Mouse (Mus musculus) liver, adult (tissue): ENCODE results near the gene Fubp3.

Experiments
- GATA4 ChIP-seq: IDR thresholded peaks from 2 replicates; pipeline ENCODE4 v1.6.1; 2014; ENCODE audit warnings: mild to moderate bottlenecking, low read length; ENCODE audit not compliant: insufficient replicate concordance

Fubp3 gene

GRCm38 (mm10) chr2:31572051-31572914, at the start of gene Fubp3:
Gene Fubp3 (plus strand): TSS chr2:31572651.
- TF ChIP-seq GATA4 = peak; percentile 91; the same call in 1 of the 2 replicates

- no peak for TF ChIP-seq GATA4
These were observed 47.8 kb upstream of the Fubp3 start for GRCm38 (mm10) chr2:31524641-31525040.

- no peak for TF ChIP-seq GATA4
These were observed 46.7 kb upstream of the Fubp3 start for GRCm38 (mm10) chr2:31525778-31526177.

- no peak for TF ChIP-seq GATA4
These were observed 42.2 kb upstream of the Fubp3 start for GRCm38 (mm10) chr2:31530201-31530600.

- TF ChIP-seq GATA4 = no peak
These were observed 35.4 kb upstream of the Fubp3 start for GRCm38 (mm10) chr2:31537054-31537453.

GRCm38 (mm10) chr2:31538745-31539144, 33.7 kb upstream of the Fubp3 start:
- TF ChIP-seq GATA4 = no peak

GRCm38 (mm10) chr2:31541581-31541980, 30.9 kb upstream of the Fubp3 start:
- no peak for TF ChIP-seq GATA4

- TF ChIP-seq GATA4 = no peak
These were observed 24.7 kb upstream of the Fubp3 start for GRCm38 (mm10) chr2:31547726-31548125.

GRCm38 (mm10) chr2:31550503-31550902, 21.9 kb upstream of the Fubp3 start:
- TF ChIP-seq GATA4 = no peak

GRCm38 (mm10) chr2:31551971-31552370, 20.5 kb upstream of the Fubp3 start:
- no peak for TF ChIP-seq GATA4

- no peak for TF ChIP-seq GATA4
These were observed 17.8 kb upstream of the Fubp3 start for GRCm38 (mm10) chr2:31554619-31555018.

GRCm38 (mm10) chr2:31572915-31573635, 624 bp downstream of the Fubp3 start:
- TF ChIP-seq GATA4 = no peak

GRCm38 (mm10) chr2:31581617-31582016, 9.2 kb downstream of the Fubp3 start:
- TF ChIP-seq GATA4 = no peak

- no peak for TF ChIP-seq GATA4
These were observed 19.5 kb downstream of the Fubp3 start for GRCm38 (mm10) chr2:31591799-31592484.

- no peak for TF ChIP-seq GATA4
These were observed 35.1 kb downstream of the Fubp3 start for GRCm38 (mm10) chr2:31607555-31607954.
